In the genomic region with DNA sequence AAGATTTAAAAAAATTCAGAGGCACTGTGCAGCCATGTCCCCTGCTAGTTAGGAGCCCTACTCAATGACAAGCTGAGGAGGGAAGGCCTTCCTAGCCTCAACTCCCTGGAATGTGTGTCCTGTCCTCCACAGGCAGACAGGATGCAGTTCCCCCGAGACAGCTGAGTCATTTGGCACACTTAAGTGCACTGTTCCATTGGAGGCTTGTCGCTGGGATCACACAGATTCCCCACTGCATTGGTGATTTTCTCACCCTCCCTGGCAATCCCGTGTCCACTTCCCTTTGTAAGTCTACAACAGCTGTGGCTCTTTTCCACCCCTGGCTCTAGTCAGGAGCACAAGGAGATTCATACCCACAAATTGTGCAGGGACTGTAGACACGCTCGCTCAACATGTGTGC, we compare ENCODE assay signal across 10 mouse cellular contexts. TPM values are rescaled to one million over a fixed set of nuclear protein-coding genes. Genes with fewer than 3 reads are reported as not detected.
DNase-seq lines count a peak whose midpoint lies in the region; ATAC-seq and TF ChIP-seq lines count a peak whose summit lies in the region.
"Had no signal": no experiment of that assay in that cellular context is flagged by ENCODE, and none has a peak within 500 bp of the region (broad histone marks: within the 10 kb centered on the region; RNA-seq: fewer than 3 reads in every experiment).

No protein-coding gene starts in this region.

- no peak overlapping the region for H3K9ac ChIP-seq in midbrain, embryonic 12.5 days (replicated peaks)
- H3K9ac ChIP-seq in midbrain, embryonic 13.5 days (replicated peaks) = no peak overlapping the region
- no peak overlapping the region for H3K9ac ChIP-seq in heart, embryonic 16.5 days (ENCODE audit: low read length)
- H3K9ac ChIP-seq: liver, embryonic 14.5 days had no signal

- TF ChIP-seq POLR2A in myocyte (IDR thresholded peaks at IDR 0.05; ENCODE audit: insufficient read length, low read depth) = no peak

- H3K27ac ChIP-seq in midbrain, embryonic 12.5 days (replicated peaks) = 0 out of 2 replicates have a peak overlapping the region, but pooled peaks have one; percentile 20
- H3K27ac ChIP-seq in midbrain, embryonic 13.5 days = no peak overlapping the region
- peak overlapping the region; percentile 47 for H3K27ac ChIP-seq in heart, embryonic 16.5 days (ENCODE audit: low read length)
- H3K27ac ChIP-seq: liver, embryonic 14.5 days had no signal

- H3K27me3 ChIP-seq in midbrain, embryonic 12.5 days = no peaks in the 10 kb centered on the region
- H3K27me3 ChIP-seq in midbrain, embryonic 13.5 days = no peaks in the 10 kb centered on the region
- H3K27me3 ChIP-seq in heart, embryonic 16.5 days (ENCODE audit: control insufficient read depth, insufficient read depth, low read length) = no peaks in the 10 kb centered on the region
- H3K27me3 ChIP-seq in myocyte (ENCODE audit: control insufficient read depth, insufficient read depth, insufficient read length) = no peaks in the 10 kb centered on the region

- WGBS in midbrain, embryonic 12.5 days = 86% methylated on average over 5 of the region's 5 CpGs
- 76% methylated on average over 5 of the region's 5 CpGs for WGBS in midbrain, embryonic 13.5 days
- 40% methylated on average over 5 of the region's 5 CpGs for WGBS in heart, embryonic 16.5 days

- no peak overlapping the region for H3K4me2 ChIP-seq in midbrain, embryonic 12.5 days (replicated peaks)
- H3K4me2 ChIP-seq in midbrain, embryonic 13.5 days (replicated peaks) = no peak overlapping the region
- H3K4me2 ChIP-seq in heart, embryonic 16.5 days (ENCODE audit: low read depth, low read length) = no peak overlapping the region
- H3K4me2 ChIP-seq in myocyte (ENCODE audit: low read depth) = peak overlapping the region; percentile 54

- H3K4me1 ChIP-seq in midbrain, embryonic 12.5 days = 0 out of 2 replicates have a peak, but pooled peaks cover 2% of the 10 kb centered on the region
- 0 out of 2 replicates have a peak, but pooled peaks cover 3% of the 10 kb centered on the region for H3K4me1 ChIP-seq in midbrain, embryonic 13.5 days (replicated peaks)
- peaks cover 8% of the 10 kb centered on the region for H3K4me1 ChIP-seq in heart, embryonic 16.5 days (ENCODE audit: control insufficient read depth, insufficient read depth, low read length)

- peak; percentile 62 for DNase-seq in fibroblast of lung, adult 2 months (ENCODE audit: low read depth)
- no peak for DNase-seq in spleen, postnatal 4 days (ENCODE audit: low spot score in 2 of 2)
- no peak for DNase-seq in urinary bladder, postnatal 10 days (ENCODE audit: low spot score)
- DNase-seq: thymus, adult 18-20 months had no signal

- peaks cover 11% of the 10 kb centered on the region; the same call in 1 of the 2 replicates for H3K36me3 ChIP-seq in midbrain, embryonic 12.5 days
- peaks cover 11% of the 10 kb centered on the region for H3K36me3 ChIP-seq in midbrain, embryonic 13.5 days
- H3K36me3 ChIP-seq in heart, embryonic 16.5 days (ENCODE audit: control insufficient read depth, insufficient read depth) = 0 out of 2 replicates have a peak, but pooled peaks cover 3% of the 10 kb centered on the region
- no peaks in the 10 kb centered on the region for H3K36me3 ChIP-seq in myocyte (ENCODE audit: control insufficient read depth, insufficient read depth)

- ATAC-seq in midbrain, embryonic 12.5 days (ENCODE audit: low FRiP score, low read depth) = no peak
- no peak for ATAC-seq in midbrain, embryonic 13.5 days
- ATAC-seq in heart, embryonic 16.5 days (replicated peaks; ENCODE audit: extremely low read depth, insufficient read depth, low FRiP score) = peak; percentile 74
- no peak for ATAC-seq in erythroblast, adult 5-6 weeks (replicated peaks; ENCODE audit: low FRiP score, poor library complexity, severe bottlenecking)

- H3ac ChIP-seq in myocyte (ENCODE audit: control insufficient read depth, insufficient read length) = no peak overlapping the region

- no peaks in the 10 kb centered on the region for H3K9me3 ChIP-seq in midbrain, embryonic 12.5 days
- H3K9me3 ChIP-seq in midbrain, embryonic 13.5 days = no peaks in the 10 kb centered on the region
- H3K9me3 ChIP-seq in heart, embryonic 16.5 days (replicated peaks; ENCODE audit: control insufficient read depth, low read length) = no peaks in the 10 kb centered on the region

- H3K79me2 ChIP-seq in myocyte (ENCODE audit: control insufficient read depth, insufficient read depth) = no peaks in the 10 kb centered on the region

- H3K4me3 ChIP-seq in midbrain, embryonic 12.5 days = no peak overlapping the region
- no peak overlapping the region for H3K4me3 ChIP-seq in midbrain, embryonic 13.5 days (replicated peaks)
- H3K4me3 ChIP-seq in heart, embryonic 16.5 days (ENCODE audit: low read length) = no peak overlapping the region
- no peak overlapping the region for H3K4me3 ChIP-seq in myocyte

TF ChIP-seq in myocyte, 11 proteins besides CTCF, POLR2A, EP300 and RAD21:
- TF ChIP-seq MYOG (IDR thresholded peaks at IDR 0.05; ENCODE audit: control insufficient read depth in 1 of 3, insufficient read depth in 1 of 3, insufficient read length in 2 of 3, low read depth in 2 of 3) (peak in 2 of 3 experiments; percentile 25 to 59), REST (IDR thresholded peaks at IDR 0.05; ENCODE audit: insufficient read depth, insufficient read length) (no peak), POLR2AphosphoS2 (IDR thresholded peaks at IDR 0.05; ENCODE audit: insufficient read length, low read depth) (no peak), E2F4 (IDR thresholded peaks at IDR 0.05; ENCODE audit: insufficient read depth) (no peak), MYOD1 (IDR thresholded peaks at IDR 0.05; ENCODE audit: control insufficient read depth in 1 of 3, insufficient read length in 2 of 3, low read depth in 2 of 3) (peak in 2 of 3 experiments; percentile 5 to 73)

RNA-seq across cellular contexts. Expression of a gene that starts 14.1 kb away (rescaled TPM):
- 58.2 TPM in 2 replicates for polyA plus RNA-seq in midbrain, embryonic 12.5 days (2016; fragmentation: Nextera tagmentation; extraction: Ambion mirVana)
- polyA plus RNA-seq in midbrain, embryonic 13.5 days (2015; fragmentation: Nextera tagmentation; extraction: Ambion mirVana) = 39.3 and 50.9 TPM in 2 replicates
- 56.6 and 69.5 TPM in 2 replicates for polyA plus RNA-seq in heart, embryonic 16.5 days (2015; fragmentation: Nextera tagmentation; extraction: Ambion mirVana)
- 183 TPM for polyA plus RNA-seq in myocyte (2012; fragmentation: generic; extraction: Trizol)
- total RNA-seq in erythroblast, adult 5-6 weeks (2015; ENCODE audit: low replicate concordance) = 3.3 and 5.8 TPM in 2 replicates
- total RNA-seq in erythroblast, adult 5-6 weeks (2017; ENCODE audit: low replicate concordance) = 2.6 and 3.2 TPM in 2 replicates
